Mouse (Mus musculus) olfactory bulb, adult 2 months (tissue): ENCODE data around the gene Cemip.

Source experiments
- CTCF ChIP-seq: fragments of 200-500 bp; IDR thresholded peaks from 2 replicates; pipeline ENCODE4 v1.5.1; 2012; ENCODE audit warnings: low read depth, mild to moderate bottlenecking, low read length, moderate library complexity; ENCODE audit not compliant: insufficient read depth
- POLR2A ChIP-seq: fragments of 200-500 bp; IDR thresholded peaks from 2 replicates; pipeline ENCODE4 v1.6.1; 2012; ENCODE audit warnings: mild to moderate bottlenecking, low read depth, low read length, moderate library complexity; ENCODE audit not compliant: insufficient read depth

DNA sequence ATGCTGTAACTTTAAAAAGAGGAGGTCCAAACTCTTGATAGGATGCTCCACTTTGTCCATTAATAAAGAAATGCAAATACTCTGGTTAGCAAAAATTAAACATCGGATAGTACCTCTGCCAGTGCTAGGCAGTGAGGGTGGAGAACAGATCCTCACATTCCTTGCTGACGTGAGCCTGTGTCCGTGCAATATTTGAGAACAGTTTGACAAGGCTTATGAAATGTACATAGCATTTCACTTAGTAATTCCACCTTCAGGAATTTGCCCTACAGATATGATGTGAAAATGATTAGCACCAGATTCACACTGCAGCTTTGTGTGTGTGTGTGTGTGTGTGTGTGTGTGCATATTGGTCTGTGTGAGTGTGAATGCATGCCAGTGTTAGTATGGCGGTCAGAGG is 4.5 kb upstream of the Cemip start:
- TF ChIP-seq CTCF, result no peak
- TF ChIP-seq POLR2A, result no peak
